Mouse (Mus musculus): Measurements from ENCODE around the gene Skint5. TPM values are rescaled to one million over a fixed set of nuclear protein-coding genes. Genes with fewer than 3 reads are reported as not detected.
A peak's percentile ranks its signal among the peaks of the same experiment; 100 is the strongest.
"Not testable (repeated sequence)": the region's sequence is repeated elsewhere in the genome, so short reads cannot be mapped to it uniquely, and the experiment has no call there.

Gene Skint5
- not detected in 2 replicates for total RNA-seq (2014; rRNA removed)
- not detected in 2 replicates for polyA plus RNA-seq (2012; rRNA removed)

DNA sequence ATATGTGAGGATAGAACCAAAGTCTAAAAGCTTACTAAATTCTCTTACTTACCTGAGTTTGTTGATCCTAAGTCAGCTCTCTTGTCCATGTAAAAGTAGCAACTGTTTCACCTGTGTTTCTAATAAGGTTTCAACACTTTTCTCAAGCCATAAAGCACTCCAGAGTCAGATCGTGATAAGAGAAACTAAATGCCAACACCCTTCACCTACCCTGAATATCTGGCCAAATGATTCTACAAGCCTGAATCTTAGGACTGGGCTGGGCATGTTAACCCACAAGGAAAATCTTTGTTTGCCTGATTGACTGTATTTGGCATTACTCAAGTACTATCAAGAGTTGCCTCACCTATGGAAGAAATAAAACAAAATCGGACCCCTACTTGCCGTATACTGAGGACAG, at the start of gene Skint5:
Gene Skint5 (minus strand): TSS at position 101 of the 400 bp plus-strand sequence.
- WGBS = 81% methylated on average over 3 of the region's 3 CpGs
- no peak for TF ChIP-seq CTCF (IDR thresholded peaks at IDR 0.05; ENCODE audit: low read depth, low read length)
- TF ChIP-seq POLR2A (IDR thresholded peaks at IDR 0.05; ENCODE audit: extremely low read depth, insufficient read depth, low read length) = no peak
- Histone ChIP-seq H3K4me1 (ENCODE audit: control insufficient read depth, insufficient read depth, low read length) (no peaks in the 10 kb centered on the region), H3K27ac (replicated peaks; ENCODE audit: insufficient read depth, low read depth, low read length) (no peak within 1 kb of the TSS), H3K79me2 (ENCODE audit: control insufficient read depth, insufficient read depth, low read length) (no peaks in the 10 kb centered on the region), H3K36me3 (ENCODE audit: control insufficient read depth, insufficient read depth, low read length) (no peaks in the 10 kb centered on the region), H3K9ac (ENCODE audit: low read depth, low read length) (no peak within 1 kb of the TSS), H3K4me3 (ENCODE audit: insufficient read depth, low read depth, low read length) (no peak within 1 kb of the TSS), H3K27me3 (ENCODE audit: control insufficient read depth, insufficient read depth, low read length) (no peaks in the 10 kb centered on the region)
- DNase-seq (ENCODE audit: extremely low read depth, low read depth, low spot score) = no peak

GRCm38 (mm10) chr4:113957343-113957742, 42.0 kb downstream of the Skint5 start:
- no peaks in the 10 kb centered on the region for H3K27me3 ChIP-seq (ENCODE audit: control insufficient read depth, insufficient read depth, low read length)
- no peaks in the 10 kb centered on the region for H3K79me2 ChIP-seq (ENCODE audit: control insufficient read depth, insufficient read depth, low read length)
- H3K36me3 ChIP-seq (ENCODE audit: control insufficient read depth, insufficient read depth, low read length) = no peaks in the 10 kb centered on the region
- no peaks in the 10 kb centered on the region for H3K4me1 ChIP-seq (ENCODE audit: control insufficient read depth, insufficient read depth, low read length)
- 30% methylated on average over 1 of the region's 1 CpGs for WGBS
- H3K4me3 ChIP-seq (ENCODE audit: insufficient read depth, low read depth, low read length) = no peak overlapping the region
- DNase-seq (ENCODE audit: extremely low read depth, low read depth, low spot score) = no peak
- no peak overlapping the region for H3K27ac ChIP-seq (replicated peaks; ENCODE audit: insufficient read depth, low read depth, low read length)
- TF ChIP-seq POLR2A (IDR thresholded peaks at IDR 0.05; ENCODE audit: extremely low read depth, insufficient read depth, low read length) (no peak), CTCF (IDR thresholded peaks at IDR 0.05; ENCODE audit: low read depth, low read length) (no peak)
- no peak overlapping the region for H3K9ac ChIP-seq (ENCODE audit: low read depth, low read length)

GRCm38 (mm10) chr4:113764182-113764581, 235.1 kb downstream of the Skint5 start:
- TF ChIP-seq CTCF (IDR thresholded peaks at IDR 0.05; ENCODE audit: low read depth, low read length) = no peak
- TF ChIP-seq POLR2A (IDR thresholded peaks at IDR 0.05; ENCODE audit: extremely low read depth, insufficient read depth, low read length) = no peak
- Histone ChIP-seq H3K27me3 (ENCODE audit: control insufficient read depth, insufficient read depth, low read length) (no peaks in the 10 kb centered on the region), H3K36me3 (ENCODE audit: control insufficient read depth, insufficient read depth, low read length) (no peaks in the 10 kb centered on the region), H3K79me2 (ENCODE audit: control insufficient read depth, insufficient read depth, low read length) (no peaks in the 10 kb centered on the region), H3K4me3 (ENCODE audit: insufficient read depth, low read depth, low read length) (no peak overlapping the region), H3K9ac (ENCODE audit: low read depth, low read length) (no peak overlapping the region), H3K27ac (replicated peaks; ENCODE audit: insufficient read depth, low read depth, low read length) (no peak overlapping the region), H3K4me1 (ENCODE audit: control insufficient read depth, insufficient read depth, low read length) (no peaks in the 10 kb centered on the region)
- no peak for DNase-seq (ENCODE audit: extremely low read depth, low read depth, low spot score)
- 41% methylated on average over 1 of the region's 1 CpGs for WGBS

- H3K79me2 ChIP-seq (ENCODE audit: control insufficient read depth, insufficient read depth, low read length) = no peaks in the 10 kb centered on the region
- H3K4me3 ChIP-seq (ENCODE audit: insufficient read depth, low read depth, low read length) = no peak overlapping the region
- TF ChIP-seq POLR2A (IDR thresholded peaks at IDR 0.05; ENCODE audit: extremely low read depth, insufficient read depth, low read length) = no peak
- H3K27ac ChIP-seq (replicated peaks; ENCODE audit: insufficient read depth, low read depth, low read length) = no peak overlapping the region
- 47% methylated on average over 1 of the region's 1 CpGs for WGBS
- no peaks in the 10 kb centered on the region for H3K27me3 ChIP-seq (ENCODE audit: control insufficient read depth, insufficient read depth, low read length)
- no peak overlapping the region for H3K9ac ChIP-seq (ENCODE audit: low read depth, low read length)
- H3K4me1 ChIP-seq (ENCODE audit: control insufficient read depth, insufficient read depth, low read length) = no peaks in the 10 kb centered on the region
- DNase-seq (ENCODE audit: extremely low read depth, low read depth, low spot score) = no peak
- no peaks in the 10 kb centered on the region for H3K36me3 ChIP-seq (ENCODE audit: control insufficient read depth, insufficient read depth, low read length)
These were observed 235.6 kb downstream of the Skint5 start for GRCm38 (mm10) chr4:113763684-113764083.

DNA sequence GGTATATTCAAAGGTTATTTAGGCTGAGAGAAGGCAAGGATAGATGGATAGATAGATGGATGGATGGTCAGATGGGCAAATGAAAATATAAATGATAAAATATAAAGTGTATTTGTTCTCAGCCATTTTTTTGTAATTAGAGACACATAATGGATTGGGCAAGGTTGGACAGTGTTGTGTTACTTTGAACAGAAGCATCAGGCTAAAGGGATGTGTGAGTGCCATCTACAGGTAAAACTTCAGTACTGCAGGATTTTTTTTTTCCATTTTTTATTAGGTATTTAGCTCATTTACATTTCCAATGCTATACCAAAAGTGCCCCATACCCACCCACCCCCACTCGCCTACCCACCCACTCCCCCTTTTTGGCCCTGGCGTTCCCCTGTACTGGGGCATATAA, 551.1 kb downstream of the Skint5 start:
- H3K4me1 ChIP-seq (ENCODE audit: control insufficient read depth, insufficient read depth, low read length); H3K9ac ChIP-seq (ENCODE audit: low read depth, low read length); H3K27me3 ChIP-seq (ENCODE audit: control insufficient read depth, insufficient read depth, low read length); H3K36me3 ChIP-seq (ENCODE audit: control insufficient read depth, insufficient read depth, low read length); H3K27ac ChIP-seq (replicated peaks; ENCODE audit: insufficient read depth, low read depth, low read length); H3K79me2 ChIP-seq (ENCODE audit: control insufficient read depth, insufficient read depth, low read length); H3K4me3 ChIP-seq (ENCODE audit: insufficient read depth, low read depth, low read length): not testable (repeated sequence)
- DNase-seq (ENCODE audit: extremely low read depth, low read depth, low spot score) = peak; percentile 16
- 32% methylated on average over 2 of the region's 2 CpGs for WGBS

Other genes with a start within 250 kb of the Skint5 start
- not detected in 2 replicates for gene Skint11, start 163.9 kb upstream of the Skint5 start, total RNA-seq (2014; rRNA removed)
- not detected in 2 replicates for gene Skint11, start 163.9 kb upstream of the Skint5 start, polyA plus RNA-seq (2012; rRNA removed)